Mouse (Mus musculus): ENCODE results near the gene Agap3.

- TF ChIP-seq GATA1 (IDR thresholded peaks at IDR 0.05; ENCODE audit: low read length) (no peak), TAL1 (IDR thresholded peaks at IDR 0.05; ENCODE audit: low read length) (no peak)
These were observed 73.6 kb downstream of the Agap3 start for GRCm38 (mm10) chr5:24525360-24526189.

Data from erythroblast, embryonic 14.5 days (primary cell).